Mouse (Mus musculus) cerebellum, adult 2 months (tissue): Measurements from ENCODE around the gene Sult3a2.

Experiments
- CTCF ChIP-seq: fragments of 200-500 bp; IDR thresholded peaks from 2 replicates; pipeline ENCODE4 v1.5.1; 2011; ENCODE audit warnings: low read depth, mild to moderate bottlenecking, control low read depth, low read length, moderate library complexity, borderline replicate concordance; ENCODE audit not compliant: insufficient read depth
- POLR2A ChIP-seq: fragments of 200-500 bp; IDR thresholded peaks from 2 replicates; pipeline ENCODE4 v1.6.1; 2011; ENCODE audit warnings: low read length, control low read depth, borderline replicate concordance; ENCODE audit not compliant: insufficient read depth

DNA sequence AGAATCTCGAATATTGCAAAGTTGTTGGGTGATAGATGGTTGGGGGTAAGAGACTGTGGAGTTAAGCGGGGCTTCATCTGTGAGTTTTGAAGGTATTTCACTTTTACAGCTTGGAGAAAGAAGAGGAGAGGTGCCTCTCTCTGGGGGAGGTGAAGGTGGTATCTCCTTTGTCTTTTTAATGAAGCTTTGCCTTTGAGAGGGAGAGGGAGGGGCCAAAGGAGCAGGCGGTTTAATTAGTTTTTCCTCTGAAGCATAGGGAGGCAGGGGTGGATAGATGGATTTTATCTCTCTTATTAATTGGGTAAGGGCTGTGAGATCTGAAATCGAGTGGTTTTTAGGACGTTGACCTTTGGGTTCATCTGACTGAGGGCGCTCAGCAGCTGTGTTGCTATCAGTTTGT is 62.7 kb downstream of the Sult3a2 start:
- no peak for TF ChIP-seq POLR2A
- TF ChIP-seq CTCF = no peak
